Mouse (Mus musculus) cerebellum, postnatal 10 days (tissue): ENCODE measurements around the gene Cpne5.
"Not testable (repeated sequence)": the region's sequence is repeated elsewhere in the genome, so short reads cannot be mapped to it uniquely, and the experiment has no call there.

Experiments
- DNase-seq, 2 experiments: peaks; one replicate each; pipeline ENCODE4 v3.0.0; 2021; ENCODE audit warnings: mixed read lengths in 2 of 2

The Cpne5 gene

DNA sequence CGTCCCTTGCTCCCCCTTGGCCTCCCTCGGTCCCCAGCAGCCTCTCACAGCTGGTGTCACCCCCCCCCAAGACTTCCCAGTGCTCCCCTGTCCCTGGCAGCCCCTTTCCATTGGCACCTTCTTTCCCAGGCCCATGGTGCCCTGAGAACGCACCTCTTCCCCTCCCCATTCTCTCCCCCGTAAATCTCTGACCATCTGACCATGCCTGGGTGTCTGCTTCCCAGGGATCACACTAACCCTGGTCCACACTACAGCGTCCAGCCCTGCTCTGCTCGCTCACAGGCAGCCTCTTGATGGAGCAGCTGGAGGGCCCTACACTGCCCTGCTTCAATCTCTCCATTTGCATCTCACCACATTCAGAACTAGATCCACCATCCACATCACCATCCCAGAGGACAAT lies 18.5 kb upstream of the Cpne5 start:
- no peak for DNase-seq

- DNase-seq = not testable (repeated sequence)
Observed at GRCm38 (mm10) chr17:29254784-29255183, 16.8 kb upstream of the Cpne5 start.

GRCm38 (mm10) chr17:29253684-29254083 lies 15.7 kb upstream of the Cpne5 start:
- no peak for DNase-seq

DNA sequence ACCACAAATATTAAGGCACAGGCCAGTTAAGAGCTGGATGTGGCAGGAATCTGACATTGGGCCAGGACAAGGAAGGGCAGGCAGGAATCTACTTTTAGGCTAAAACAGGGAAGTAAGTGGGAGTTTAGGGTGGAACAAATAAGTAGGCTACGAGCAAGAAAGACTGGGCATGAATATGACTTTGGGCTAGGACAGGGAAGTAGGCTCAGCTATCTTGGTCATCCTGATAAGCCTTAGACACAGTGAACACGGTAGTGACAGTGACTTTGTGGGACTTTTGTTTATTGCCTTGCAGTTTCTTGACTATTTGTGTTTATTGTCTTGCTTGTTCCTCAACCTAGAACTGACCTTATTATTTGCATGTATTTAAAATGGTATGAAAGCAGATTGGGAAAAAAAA lies 15.3 kb upstream of the Cpne5 start:
- no peak for DNase-seq

DNA sequence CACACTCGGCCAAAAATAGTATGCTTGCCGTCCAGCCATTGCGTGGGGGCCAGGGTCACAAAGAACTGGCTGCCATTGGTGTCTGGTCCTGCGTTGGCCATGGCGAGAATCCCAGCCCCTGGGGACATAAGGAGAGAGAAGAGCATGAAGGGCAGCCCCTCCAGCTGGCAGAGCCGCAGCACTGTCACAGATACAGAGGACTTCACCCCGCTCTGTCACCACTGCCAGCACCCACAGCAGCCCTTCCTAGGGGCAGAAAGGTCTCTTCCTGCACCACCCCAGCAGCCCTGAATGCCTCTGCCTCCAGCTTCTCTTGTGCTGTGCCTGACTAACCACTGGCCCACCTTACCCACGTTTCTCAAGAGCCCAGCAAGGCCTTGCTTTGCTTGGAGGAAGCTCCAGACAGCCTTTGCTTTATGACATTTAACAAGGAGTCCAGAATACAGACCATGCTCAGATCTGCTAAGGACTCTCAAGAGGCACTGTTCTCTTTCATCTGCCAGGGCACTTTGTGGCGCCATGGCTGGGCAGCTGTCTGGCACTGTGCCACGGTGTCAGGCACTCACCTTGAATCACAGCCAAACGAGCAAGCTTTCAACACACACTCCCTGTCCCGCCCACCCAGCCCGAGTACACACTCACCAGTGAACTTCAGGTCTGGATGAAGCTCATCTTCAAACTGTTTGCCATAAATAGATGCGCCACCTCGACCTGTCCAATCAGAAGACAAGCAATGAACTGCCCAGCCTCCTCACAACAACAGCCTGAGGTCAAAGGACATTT lies 13.8 kb upstream of the Cpne5 start:
- peak; percentile 63 to 65 for DNase-seq

DNA sequence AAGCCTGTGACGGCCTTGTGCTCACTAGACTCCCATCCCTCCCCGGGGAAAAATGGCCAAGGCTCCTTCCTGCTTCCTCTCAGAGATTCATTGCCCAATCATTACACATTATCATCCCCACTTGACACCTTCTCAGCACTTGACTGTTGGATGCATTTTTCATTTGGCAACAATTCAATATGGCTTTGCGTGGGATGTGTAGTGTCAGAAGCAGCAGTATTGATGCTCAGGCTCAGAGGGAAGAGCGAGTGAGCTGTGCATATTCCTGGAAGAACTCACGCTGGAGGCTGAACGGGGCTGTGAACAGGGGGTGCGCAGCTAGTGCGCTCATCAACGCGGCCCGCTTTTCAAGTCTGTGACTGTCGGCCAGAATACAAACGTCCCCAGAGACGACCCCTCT lies 13.0 kb upstream of the Cpne5 start:
- not testable (repeated sequence) for DNase-seq

GRCm38 (mm10) chr17:29249512-29249911 lies 11.5 kb upstream of the Cpne5 start:
- DNase-seq = peak; percentile 72 to 77

- peak in 1 of 2 experiments; percentile 42 for DNase-seq
Observed at GRCm38 (mm10) chr17:29247881-29248280, 9.9 kb upstream of the Cpne5 start.

GRCm38 (mm10) chr17:29246602-29247001 lies 8.6 kb upstream of the Cpne5 start:
- peak; percentile 66 to 79 for DNase-seq

- peak; percentile 52 to 55 for DNase-seq
Observed at GRCm38 (mm10) chr17:29245725-29246124, 7.8 kb upstream of the Cpne5 start.

GRCm38 (mm10) chr17:29244912-29245311 lies 6.9 kb upstream of the Cpne5 start:
- no peak for DNase-seq

GRCm38 (mm10) chr17:29238421-29238945 lies 516 bp upstream of the Cpne5 start:
- peak; percentile 68 to 72 for DNase-seq

- DNase-seq = no peak
Observed at GRCm38 (mm10) chr17:29237267-29237771, 648 bp downstream of the Cpne5 start.

DNA sequence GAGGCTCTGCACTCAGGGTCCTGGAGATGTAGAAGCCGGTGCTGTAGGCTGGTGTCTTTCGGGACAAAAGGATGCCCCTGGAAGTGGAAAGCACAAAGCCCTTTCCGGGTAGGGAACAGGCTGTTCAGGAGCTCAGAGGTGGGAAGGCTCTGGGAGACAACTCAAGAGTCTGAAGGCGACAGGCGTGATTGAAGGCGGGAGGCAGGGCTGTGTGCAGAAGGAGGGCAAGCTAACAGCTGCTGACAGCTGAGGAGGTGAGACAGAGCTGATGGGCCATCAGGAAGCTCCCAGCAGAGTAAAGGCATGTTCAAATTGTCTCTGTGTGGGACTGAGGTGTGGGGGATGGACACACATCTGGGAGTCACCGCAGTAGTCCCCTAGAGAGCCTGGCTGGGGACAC lies 1.9 kb downstream of the Cpne5 start:
- no peak for DNase-seq

GRCm38 (mm10) chr17:29231109-29231508 lies 6.9 kb downstream of the Cpne5 start:
- DNase-seq = peak; percentile 70

DNA sequence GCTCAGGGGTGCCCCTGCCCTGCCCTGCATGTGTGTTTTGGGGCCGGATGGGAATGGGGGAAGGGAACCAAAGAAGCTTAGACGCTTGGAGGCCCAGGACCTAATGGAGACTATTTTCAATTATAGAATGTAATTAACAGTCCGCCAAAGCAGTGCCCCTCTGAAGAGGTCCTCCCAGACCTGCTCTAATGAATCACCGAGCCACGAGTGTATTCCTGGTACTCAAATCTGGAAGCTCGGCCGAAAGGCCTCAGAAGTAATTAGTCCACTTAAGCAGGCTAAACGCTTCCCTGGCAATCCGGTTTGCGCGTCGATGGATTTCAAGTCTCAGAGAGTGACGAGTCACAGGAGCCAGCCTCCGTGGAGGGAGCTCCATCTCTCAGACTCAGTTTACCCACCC lies 17.3 kb downstream of the Cpne5 start:
- peak in 1 of 2 experiments; percentile 35 for DNase-seq

GRCm38 (mm10) chr17:29218017-29218416 lies 19.9 kb downstream of the Cpne5 start:
- no peak for DNase-seq

DNA sequence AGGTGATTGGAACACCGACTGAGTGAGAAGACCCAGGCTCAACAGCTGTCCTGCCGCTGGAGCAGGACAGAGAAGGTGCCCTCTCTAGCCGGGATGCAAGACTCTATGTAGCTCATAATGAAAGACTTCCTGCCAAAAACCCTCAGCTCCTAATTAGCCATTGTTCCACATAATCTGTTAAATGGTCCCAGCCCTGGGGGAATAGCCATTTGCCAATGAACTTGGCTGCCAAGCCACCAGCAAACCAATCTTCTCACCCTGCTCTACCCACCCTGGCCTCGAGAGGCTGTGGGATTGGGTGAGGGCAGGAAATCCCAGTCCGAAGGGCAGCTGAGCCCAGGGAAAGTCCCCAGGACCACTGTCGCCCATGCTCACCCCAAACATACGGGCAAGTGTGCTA lies 21.9 kb downstream of the Cpne5 start:
- DNase-seq = peak; percentile 62

- DNase-seq = no peak
Observed at GRCm38 (mm10) chr17:29214655-29215054, 23.3 kb downstream of the Cpne5 start.

DNA sequence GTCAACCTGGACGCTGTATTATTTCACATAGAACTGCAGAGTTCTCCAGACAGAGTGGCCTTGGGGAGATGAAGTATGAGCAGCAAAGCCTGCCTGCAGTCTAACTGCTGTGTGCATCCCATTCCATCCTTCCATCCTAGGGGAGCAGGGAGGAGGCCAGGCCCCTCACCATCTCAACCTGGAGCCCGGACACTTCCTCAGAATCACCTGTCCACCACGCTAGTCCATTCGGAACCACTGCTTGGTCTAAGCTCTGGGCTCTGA lies 23.8 kb downstream of the Cpne5 start:
- no peak for DNase-seq

- no peak for DNase-seq
Observed at GRCm38 (mm10) chr17:29213381-29214192, 24.4 kb downstream of the Cpne5 start.

DNA sequence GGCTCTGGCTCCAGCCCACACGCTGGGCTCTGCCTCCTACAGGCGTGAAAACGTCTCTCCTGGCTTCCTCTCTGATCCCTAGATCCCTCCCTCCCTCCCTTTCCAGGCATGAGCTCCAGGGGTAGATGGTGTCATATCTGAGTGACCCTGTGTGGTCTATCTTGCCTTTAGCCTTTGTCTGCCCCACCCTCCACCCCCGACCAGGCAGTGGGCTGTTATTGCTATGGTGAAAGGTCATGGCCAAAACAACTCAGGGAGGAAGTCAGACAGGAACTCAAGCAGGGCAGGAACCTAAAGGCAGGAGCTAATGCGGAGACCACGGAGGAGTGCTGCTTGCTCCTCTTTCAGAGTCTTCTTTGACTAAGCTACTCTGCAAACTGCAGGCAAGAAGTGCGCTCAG lies 26.1 kb downstream of the Cpne5 start:
- no peak for DNase-seq

DNA sequence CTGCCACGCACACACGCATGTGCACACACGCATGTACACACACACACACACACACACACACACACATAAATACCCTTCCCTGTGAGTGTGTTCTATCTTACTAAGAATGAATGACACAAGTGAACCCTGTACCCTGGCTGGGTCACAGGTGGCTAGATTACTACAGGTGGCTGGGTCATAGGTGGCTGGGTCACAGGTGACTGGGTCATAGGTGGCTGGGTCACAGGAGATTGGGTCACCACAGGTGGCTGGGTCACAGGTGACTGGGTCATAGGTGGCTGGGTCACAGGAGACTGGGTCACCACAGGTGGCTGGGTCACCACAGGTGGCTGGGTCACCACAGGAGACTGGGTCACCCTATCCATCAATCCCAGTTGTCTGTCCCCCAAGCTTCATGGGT lies 27.9 kb downstream of the Cpne5 start:
- DNase-seq = no peak

- DNase-seq = no peak
Observed at GRCm38 (mm10) chr17:29206052-29206451, 31.9 kb downstream of the Cpne5 start.
